Mouse (Mus musculus) brain, embryonic 14.5 days (tissue): ENCODE data around the gene Gfy.
"Not testable (repeated sequence)": the region's sequence is repeated elsewhere in the genome, so short reads cannot be mapped to it uniquely, and the experiment has no call there.

Experiments
- CTCF ChIP-seq: fragments of 200-500 bp; IDR thresholded peaks from 2 replicates; pipeline ENCODE4 v1.5.1; 2012; ENCODE audit warnings: inconsistent platforms, mild to moderate bottlenecking, moderate library complexity, borderline replicate concordance; ENCODE audit not compliant: insufficient read depth, insufficient read length; ENCODE audit errors: extremely low read depth
- POLR2A ChIP-seq: fragments of 200-500 bp; IDR thresholded peaks from 2 replicates; pipeline ENCODE4 v1.6.1; 2012; ENCODE audit warnings: mild to moderate bottlenecking, inconsistent platforms, borderline replicate concordance; ENCODE audit not compliant: poor library complexity, insufficient read depth, insufficient read length, severe bottlenecking; ENCODE audit errors: extremely low read depth

DNA sequence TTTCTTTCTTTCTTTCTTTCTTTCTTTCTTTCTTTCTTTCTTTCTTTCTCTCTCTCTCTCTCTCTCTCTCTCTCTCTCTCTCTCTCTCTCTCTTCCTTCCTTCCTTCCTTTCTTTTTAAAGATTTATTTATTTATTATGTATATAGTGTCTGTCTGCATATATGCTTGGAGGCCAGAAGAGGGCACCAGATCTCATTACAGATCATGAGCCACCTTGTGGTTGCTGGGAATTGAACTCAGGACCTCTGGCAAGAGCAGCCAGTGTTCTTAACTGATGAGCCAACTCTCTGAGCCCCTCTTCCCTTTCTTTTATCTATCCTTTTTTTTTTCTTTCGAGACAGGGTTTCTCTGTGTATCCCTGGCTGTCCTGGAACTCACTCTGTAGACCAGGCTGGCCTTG lies 5.6 kb downstream of the Gfy start:
- TF ChIP-seq CTCF, POLR2A: not testable (repeated sequence)
